Mouse (Mus musculus): ENCODE measurements around the gene Ntmt1. TPM values are rescaled to one million over a fixed set of nuclear protein-coding genes. Genes with fewer than 3 reads are reported as not detected.

Gene Ntmt1
- total and polyA plus RNA-seq, 2 experiments from 2014 or later, result 67.2 to 87.8 TPM

GRCm38 (mm10) chr2:30819873-30820272 lies 12.2 kb downstream of the Ntmt1 start:
- H3K9ac ChIP-seq (replicated peaks; ENCODE audit: low read depth, low read length), result no peak overlapping the region
- 75% methylated on average over 5 of the region's 5 CpGs for WGBS
- ATAC-seq (ENCODE audit: insufficient read depth, low read depth) (no peak), DNase-seq (ENCODE audit: low spot score) (no peak)
- H3K27me3 ChIP-seq (ENCODE audit: control insufficient read depth, insufficient read depth, low read length), result no peaks in the 10 kb centered on the region
- no peaks in the 10 kb centered on the region for H3K4me1 ChIP-seq (ENCODE audit: control insufficient read depth, insufficient read depth)
- TF ChIP-seq CTCF (IDR thresholded peaks at IDR 0.05; ENCODE audit: low read depth) (no peak), EP300 (IDR thresholded peaks at IDR 0.05; ENCODE audit: low read depth) (no peak)
- no peak overlapping the region for H3K4me3 ChIP-seq (ENCODE audit: low read depth, low read length)
- no peak overlapping the region for H3K27ac ChIP-seq (ENCODE audit: low read depth)
- H3K36me3 ChIP-seq (replicated peaks; ENCODE audit: control insufficient read depth, insufficient read depth, low read length), result peaks cover 73% of the 10 kb centered on the region
- H3K9me3 ChIP-seq (replicated peaks; ENCODE audit: control insufficient read depth, low read length), result no peaks in the 10 kb centered on the region
- H3K4me2 ChIP-seq (ENCODE audit: low read depth, low read length), result no peak overlapping the region

- Histone ChIP-seq H3K27ac (ENCODE audit: low read depth) (no peak overlapping the region), H3K4me2 (ENCODE audit: low read depth, low read length) (no peak overlapping the region), H3K9ac (replicated peaks; ENCODE audit: low read depth, low read length) (no peak overlapping the region), H3K9me3 (replicated peaks; ENCODE audit: control insufficient read depth, low read length) (no peaks in the 10 kb centered on the region), H3K36me3 (replicated peaks; ENCODE audit: control insufficient read depth, insufficient read depth, low read length) (peaks cover 70% of the 10 kb centered on the region), H3K4me3 (ENCODE audit: low read depth, low read length) (no peak overlapping the region), H3K27me3 (ENCODE audit: control insufficient read depth, insufficient read depth, low read length) (no peaks in the 10 kb centered on the region), H3K4me1 (ENCODE audit: control insufficient read depth, insufficient read depth) (no peaks in the 10 kb centered on the region)
- no peak for TF ChIP-seq CTCF (IDR thresholded peaks at IDR 0.05; ENCODE audit: low read depth)
- TF ChIP-seq EP300 (IDR thresholded peaks at IDR 0.05; ENCODE audit: low read depth), result no peak
- 95% methylated on average over 3 of the region's 3 CpGs for WGBS
- ATAC-seq (ENCODE audit: insufficient read depth, low read depth), result no peak
- DNase-seq (ENCODE audit: low spot score), result no peak
These were observed 13.4 kb downstream of the Ntmt1 start for GRCm38 (mm10) chr2:30821073-30821472.

- no peaks in the 10 kb centered on the region for H3K9me3 ChIP-seq (replicated peaks; ENCODE audit: control insufficient read depth, low read length)
- no peak overlapping the region for H3K27ac ChIP-seq (ENCODE audit: low read depth)
- peaks cover 7% of the 10 kb centered on the region for H3K4me1 ChIP-seq (ENCODE audit: control insufficient read depth, insufficient read depth)
- ATAC-seq (ENCODE audit: insufficient read depth, low read depth), result no peak
- no peak overlapping the region for H3K4me3 ChIP-seq (ENCODE audit: low read depth, low read length)
- no peak for DNase-seq (ENCODE audit: low spot score)
- H3K4me2 ChIP-seq (ENCODE audit: low read depth, low read length), result no peak overlapping the region
- no peaks in the 10 kb centered on the region for H3K27me3 ChIP-seq (ENCODE audit: control insufficient read depth, insufficient read depth, low read length)
- H3K36me3 ChIP-seq (replicated peaks; ENCODE audit: control insufficient read depth, insufficient read depth, low read length), result peaks cover 70% of the 10 kb centered on the region
- no peak for TF ChIP-seq EP300 (IDR thresholded peaks at IDR 0.05; ENCODE audit: low read depth)
- no peak for TF ChIP-seq CTCF (IDR thresholded peaks at IDR 0.05; ENCODE audit: low read depth)
- H3K9ac ChIP-seq (replicated peaks; ENCODE audit: low read depth, low read length), result no peak overlapping the region
- 88% methylated on average over 8 of the region's 8 CpGs for WGBS
These were observed 14.8 kb downstream of the Ntmt1 start for GRCm38 (mm10) chr2:30822460-30822859.

- Histone ChIP-seq H3K4me1 (ENCODE audit: control insufficient read depth, insufficient read depth) (peaks cover 12% of the 10 kb centered on the region), H3K27me3 (ENCODE audit: control insufficient read depth, insufficient read depth, low read length) (no peaks in the 10 kb centered on the region), H3K9ac (replicated peaks; ENCODE audit: low read depth, low read length) (no peak overlapping the region), H3K4me2 (ENCODE audit: low read depth, low read length) (no peak overlapping the region), H3K27ac (ENCODE audit: low read depth) (peak overlapping the region; percentile 16; the same call in 1 of the 2 replicates), H3K4me3 (ENCODE audit: low read depth, low read length) (no peak overlapping the region), H3K9me3 (replicated peaks; ENCODE audit: control insufficient read depth, low read length) (no peaks in the 10 kb centered on the region), H3K36me3 (replicated peaks; ENCODE audit: control insufficient read depth, insufficient read depth, low read length) (peaks cover 70% of the 10 kb centered on the region)
- TF ChIP-seq EP300 (IDR thresholded peaks at IDR 0.05; ENCODE audit: low read depth), result no peak
- no peak for TF ChIP-seq CTCF (IDR thresholded peaks at IDR 0.05; ENCODE audit: low read depth)
- WGBS, result 52% methylated on average over 13 of the region's 13 CpGs
- peak; percentile 25; the same call in 1 of the 2 replicates for ATAC-seq (ENCODE audit: insufficient read depth, low read depth)
- DNase-seq (ENCODE audit: low spot score), result peak; percentile 30
These were observed 15.9 kb downstream of the Ntmt1 start for GRCm38 (mm10) chr2:30823385-30824153.

GRCm38 (mm10) chr2:30826825-30827748 lies 19.5 kb downstream of the Ntmt1 start:
- Histone ChIP-seq H3K4me3 (ENCODE audit: low read depth, low read length) (peak overlapping the region; percentile 96), H3K4me2 (ENCODE audit: low read depth, low read length) (peak overlapping the region; percentile 92), H3K9ac (replicated peaks; ENCODE audit: low read depth, low read length) (peak overlapping the region; percentile 91), H3K27me3 (ENCODE audit: control insufficient read depth, insufficient read depth, low read length) (no peaks in the 10 kb centered on the region), H3K27ac (ENCODE audit: low read depth) (peak overlapping the region; percentile 77), H3K36me3 (replicated peaks; ENCODE audit: control insufficient read depth, insufficient read depth, low read length) (peaks cover 43% of the 10 kb centered on the region), H3K4me1 (ENCODE audit: control insufficient read depth, insufficient read depth) (peaks cover 12% of the 10 kb centered on the region), H3K9me3 (replicated peaks; ENCODE audit: control insufficient read depth, low read length) (no peaks in the 10 kb centered on the region)
- WGBS, result 31% methylated on average over 26 of the region's 26 CpGs
- peak; percentile 61 for DNase-seq (ENCODE audit: low spot score)
- ATAC-seq (ENCODE audit: insufficient read depth, low read depth), result no peak
- TF ChIP-seq CTCF (IDR thresholded peaks at IDR 0.05; ENCODE audit: low read depth) (peak; percentile 34), EP300 (IDR thresholded peaks at IDR 0.05; ENCODE audit: low read depth) (no peak)

Data from heart, postnatal 0 days (tissue).